Mouse (Mus musculus) right cerebral cortex, postnatal 10 days (tissue): ENCODE measurements at regions not wholly inside any gene's neighbourhood (a gene's known extent, or its start where the extent isn't known, plus 50 kb on each side); places are given as distances from the start of the nearest gene placed in this dataset.

ENCODE experiments used
- DNase-seq, 2 experiments: peaks; one replicate each; pipeline ENCODE4 v3.0.0; 2021; ENCODE audit warnings: low spot score in 2 of 2

DNA sequence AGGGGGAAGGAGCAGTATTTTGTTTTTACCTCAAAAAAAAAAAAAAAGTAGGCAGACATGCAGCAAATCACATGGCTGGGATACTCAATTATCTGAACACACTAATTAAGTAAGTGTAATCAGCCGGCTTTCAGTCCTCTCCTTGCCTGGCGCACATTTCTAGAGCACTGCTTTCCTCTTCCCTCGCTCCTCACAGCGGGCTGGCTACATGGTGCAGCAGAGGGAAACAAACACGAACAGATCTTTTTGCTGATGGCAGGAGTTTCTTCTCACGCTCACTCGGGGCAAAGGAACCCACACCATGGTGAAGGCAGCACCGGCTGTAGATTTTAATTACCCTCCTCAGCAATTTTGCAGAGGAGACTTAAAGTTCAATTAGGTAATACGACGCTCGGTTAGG lies 169.7 kb upstream of the Azi2 start:
- DNase-seq = peak; percentile 30 to 33

DNA sequence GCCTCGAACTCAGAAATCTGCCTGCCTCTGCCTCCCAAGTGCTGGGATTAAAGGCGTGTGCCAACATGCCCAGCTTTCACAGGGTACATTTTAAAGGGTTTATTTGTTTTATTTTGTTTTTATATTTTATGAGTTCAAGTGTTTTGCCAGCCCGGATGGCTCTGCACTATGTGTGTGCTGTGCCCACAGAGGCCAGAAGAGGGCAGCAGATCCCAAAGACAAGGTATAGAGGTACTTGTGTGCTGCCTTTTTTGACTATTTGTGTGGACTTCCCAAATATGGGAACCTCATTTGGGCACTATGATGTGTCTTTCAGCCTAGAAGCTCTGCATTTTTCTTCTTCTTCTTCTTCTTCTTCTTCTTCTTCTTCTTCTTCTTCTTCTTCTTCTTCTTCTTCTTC lies 176.4 kb upstream of the Azi2 start:
- no peak for DNase-seq

DNA sequence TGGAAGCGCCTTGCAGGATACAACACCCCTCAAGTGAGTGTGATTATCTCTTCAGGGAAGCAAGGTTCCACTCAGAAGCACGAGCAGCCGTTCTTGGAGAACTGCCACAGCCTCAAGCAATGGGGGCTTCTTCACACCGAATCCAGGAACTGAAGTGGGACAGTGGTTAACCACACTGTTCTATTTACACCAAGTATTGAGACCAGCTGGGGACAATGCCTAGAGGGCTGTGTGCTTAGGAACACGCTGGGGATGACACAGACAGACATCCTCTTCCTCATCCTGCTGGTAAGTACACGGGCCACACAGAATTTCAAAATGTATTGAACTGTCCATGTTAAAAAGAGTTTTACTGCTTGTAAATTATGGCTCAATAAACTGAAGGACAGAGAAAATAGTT lies 177.0 kb upstream of the Azi2 start:
- DNase-seq = no peak

DNA sequence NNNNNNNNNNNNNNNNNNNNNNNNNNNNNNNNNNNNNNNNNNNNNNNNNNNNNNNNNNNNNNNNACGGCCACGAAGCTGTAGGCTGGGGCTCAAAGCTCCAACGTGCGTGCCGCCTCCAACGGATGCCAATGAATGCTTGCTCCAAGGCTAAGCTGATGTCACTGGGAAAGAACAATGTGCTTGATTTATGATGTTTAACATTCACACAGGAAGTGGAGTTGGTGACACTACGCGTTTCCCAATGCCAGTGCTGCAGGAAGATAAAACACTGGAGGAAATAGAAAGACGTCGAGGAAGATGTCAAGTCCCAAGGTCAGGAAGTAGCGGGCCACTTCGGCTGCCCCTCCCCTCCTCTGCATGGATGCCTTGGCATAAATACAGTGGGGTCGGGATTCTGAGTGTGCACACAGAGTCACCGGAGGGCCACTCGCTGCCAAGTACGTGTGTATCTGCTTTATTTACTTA lies 180.7 kb upstream of the Azi2 start:
- no peak for DNase-seq

DNA sequence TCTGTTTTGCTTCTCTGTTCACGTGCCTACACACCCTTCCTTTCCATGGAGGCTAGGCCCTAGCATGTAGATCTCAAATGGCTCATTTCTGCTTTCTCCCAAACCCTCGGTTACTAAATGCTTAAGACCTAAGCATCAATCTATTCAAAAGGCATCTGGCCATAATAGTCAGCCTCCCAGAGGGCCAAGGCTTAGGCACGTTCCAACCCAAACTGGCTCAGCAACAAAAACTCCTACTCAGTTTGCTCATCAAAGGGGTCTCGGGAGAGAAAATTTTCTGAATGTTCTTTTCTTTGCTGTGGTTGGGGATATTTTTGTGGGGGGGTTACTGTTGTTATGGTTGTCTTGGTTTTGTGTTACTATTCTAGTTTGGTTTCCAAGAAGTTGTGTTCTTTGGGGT lies 196.8 kb upstream of the Azi2 start:
- no peak for DNase-seq

DNA sequence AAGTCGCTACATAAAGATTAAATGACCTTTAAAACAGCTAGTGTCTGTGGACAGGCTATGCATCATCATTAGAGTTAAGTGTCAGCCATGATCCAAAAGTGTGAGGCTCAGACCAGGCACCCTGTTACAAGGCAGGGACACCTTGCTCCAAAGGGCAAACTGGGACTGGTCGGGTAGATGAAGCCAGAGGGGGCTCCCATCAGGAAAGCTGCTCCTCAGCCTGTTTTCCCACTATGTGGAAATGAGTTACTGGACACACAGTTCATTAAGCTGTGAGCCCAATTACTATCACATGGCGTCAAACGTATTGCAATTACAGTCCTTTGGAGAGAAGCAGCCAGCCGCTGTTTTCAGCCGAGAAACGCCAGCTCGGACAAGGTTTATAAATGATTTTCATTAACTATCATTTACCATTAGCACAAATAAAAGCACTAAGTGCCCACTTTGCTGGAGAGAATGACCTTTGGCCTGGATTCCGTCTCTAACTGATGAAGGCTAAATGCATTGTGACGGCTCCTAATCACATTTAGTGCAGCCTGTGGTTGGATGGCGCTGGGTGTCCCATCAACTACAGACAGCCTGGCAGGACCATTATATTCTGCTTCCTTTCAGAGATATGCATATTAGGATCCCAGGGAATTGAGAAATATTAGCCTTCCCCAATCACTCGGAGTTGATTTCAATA lies 203.5 kb upstream of the Azi2 start:
- DNase-seq = no peak

DNA sequence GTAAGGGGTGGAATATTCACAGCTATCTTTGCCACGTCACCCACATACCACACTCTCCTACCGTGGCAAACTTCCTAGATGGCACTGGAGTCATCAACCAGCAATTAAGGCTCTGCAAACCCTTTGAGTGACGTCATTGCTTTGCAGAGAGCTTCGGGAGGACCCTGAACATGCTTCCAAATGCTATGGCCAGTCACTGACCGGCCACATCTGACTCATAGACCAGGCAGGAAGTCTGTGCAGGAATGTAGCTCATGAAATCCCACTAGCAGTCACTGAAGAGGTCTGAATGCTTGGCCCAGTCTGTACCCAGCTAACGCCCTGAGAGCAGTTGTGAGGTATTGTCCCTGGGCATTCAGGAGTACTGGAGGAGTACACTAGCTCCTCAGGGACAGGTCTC lies 203.9 kb upstream of the Rbms3 start:
- DNase-seq = no peak

DNA sequence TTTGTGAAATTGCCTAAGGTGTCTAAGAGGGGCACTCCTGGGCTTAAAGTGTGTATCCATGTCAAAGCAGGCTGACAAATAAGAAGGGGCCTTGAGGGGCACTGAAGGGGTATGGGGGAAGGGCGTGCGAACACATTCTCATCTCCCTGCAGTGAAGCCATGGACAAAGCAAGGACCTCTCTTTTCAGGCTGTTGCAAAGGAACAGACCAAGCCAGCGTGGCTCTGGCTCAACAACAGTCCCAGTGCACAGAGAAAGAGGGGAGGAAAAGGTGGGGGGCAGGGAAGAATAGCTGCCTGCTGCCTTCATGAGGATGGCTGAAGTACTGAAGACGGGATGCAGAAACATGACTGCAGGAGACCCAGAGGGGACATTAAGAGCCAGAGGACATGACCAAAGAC lies 184.9 kb upstream of the Rbms3 start:
- DNase-seq = no peak

DNA sequence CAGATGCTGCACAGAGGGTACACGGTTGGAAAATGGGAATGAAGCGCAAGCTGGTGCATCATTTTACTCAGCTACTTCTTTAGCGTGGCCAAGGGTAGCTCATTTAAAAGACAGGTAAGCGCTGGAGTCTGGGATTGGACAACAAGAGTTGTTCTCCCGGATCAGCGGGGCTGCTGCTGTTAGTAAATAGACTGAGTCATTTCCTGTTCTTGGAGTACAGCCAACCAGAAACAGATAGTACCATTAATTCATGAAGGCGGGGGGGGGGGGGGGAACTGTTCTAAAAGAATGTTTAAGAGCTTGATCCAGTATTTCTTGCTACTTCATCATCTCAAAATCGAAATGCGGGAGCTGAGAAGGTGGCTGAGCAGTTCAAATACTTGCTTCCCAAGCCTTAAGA lies 183.5 kb upstream of the Rbms3 start:
- no peak for DNase-seq

DNA sequence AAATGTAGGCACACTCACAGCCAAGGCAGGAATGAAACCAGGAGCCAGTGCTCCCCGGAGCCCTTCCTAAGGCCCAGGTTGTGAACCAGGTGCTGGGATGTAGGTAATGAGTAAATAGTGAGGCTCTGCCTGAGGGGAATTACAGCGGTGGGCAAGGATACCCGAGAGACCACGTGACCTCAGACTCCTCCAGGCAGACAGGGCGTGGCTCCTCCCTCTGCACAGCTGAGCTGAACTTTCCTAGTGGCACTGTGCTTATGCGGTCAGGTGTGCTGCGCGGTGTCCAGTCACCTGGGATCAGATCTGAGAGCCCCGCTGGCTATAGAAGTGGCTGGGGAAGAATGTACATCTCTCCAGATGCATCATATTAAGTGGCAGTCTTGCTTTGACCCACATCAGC lies 176.1 kb upstream of the Rbms3 start:
- no peak for DNase-seq

DNA sequence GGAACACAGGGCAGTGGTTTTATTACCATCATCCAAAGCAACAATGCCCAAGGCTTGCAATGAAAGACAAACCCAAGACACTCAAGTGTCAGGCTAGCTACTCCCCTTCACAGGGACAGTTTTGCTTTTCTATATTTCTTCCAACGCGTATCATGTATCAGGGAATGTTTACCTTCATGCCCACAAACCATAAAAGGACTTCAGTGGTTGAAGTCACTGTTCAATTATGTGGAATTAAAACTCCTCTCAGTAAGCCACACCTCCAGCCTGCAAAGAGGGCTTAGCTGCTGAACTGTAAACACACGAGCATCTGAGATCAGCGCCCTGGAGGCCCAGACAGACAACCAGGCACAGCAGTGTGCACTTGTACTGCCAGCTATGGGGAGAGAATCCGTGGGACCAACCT lies 154.5 kb upstream of the Rbms3 start:
- no peak for DNase-seq

DNA sequence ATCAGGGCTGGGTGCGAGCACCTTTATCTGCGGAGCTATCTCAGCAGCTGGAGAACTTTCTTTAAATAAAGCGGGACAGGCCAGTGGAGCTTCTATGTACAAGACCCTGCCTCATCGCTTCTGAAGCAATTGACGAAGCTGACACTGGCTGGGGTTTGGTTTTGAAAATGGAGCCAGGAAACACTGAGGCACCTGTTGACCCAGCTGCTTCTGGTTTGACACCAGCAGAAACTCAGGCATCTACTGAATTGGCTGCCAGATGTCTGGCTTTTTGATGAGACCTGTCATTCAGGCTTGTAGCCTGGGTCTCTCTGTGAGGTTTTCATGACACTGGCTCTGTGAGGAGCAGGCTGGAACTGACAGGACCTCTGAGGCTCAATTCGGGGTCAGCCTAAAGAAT lies 124.9 kb upstream of the Rbms3 start:
- DNase-seq = no peak

DNA sequence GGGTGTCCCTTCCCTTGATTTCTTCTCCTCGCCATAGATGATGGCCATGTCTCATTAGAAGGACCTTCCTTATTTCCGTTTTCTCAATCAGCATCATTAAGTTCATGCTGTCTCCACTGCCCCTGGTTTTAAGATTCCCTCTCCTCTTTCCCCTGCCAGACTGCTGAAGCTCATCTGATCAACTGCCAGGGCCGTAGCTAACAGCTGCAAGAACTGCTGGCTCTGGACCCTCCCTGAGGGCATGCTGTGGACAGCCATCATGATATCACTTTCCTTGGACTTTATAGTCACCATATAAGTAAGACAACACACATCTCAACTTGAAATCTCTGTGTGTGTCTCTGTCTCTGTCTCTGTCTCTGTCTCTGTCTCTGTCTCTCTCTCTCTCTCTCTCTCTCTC lies 123.8 kb upstream of the Rbms3 start:
- no peak for DNase-seq

DNA sequence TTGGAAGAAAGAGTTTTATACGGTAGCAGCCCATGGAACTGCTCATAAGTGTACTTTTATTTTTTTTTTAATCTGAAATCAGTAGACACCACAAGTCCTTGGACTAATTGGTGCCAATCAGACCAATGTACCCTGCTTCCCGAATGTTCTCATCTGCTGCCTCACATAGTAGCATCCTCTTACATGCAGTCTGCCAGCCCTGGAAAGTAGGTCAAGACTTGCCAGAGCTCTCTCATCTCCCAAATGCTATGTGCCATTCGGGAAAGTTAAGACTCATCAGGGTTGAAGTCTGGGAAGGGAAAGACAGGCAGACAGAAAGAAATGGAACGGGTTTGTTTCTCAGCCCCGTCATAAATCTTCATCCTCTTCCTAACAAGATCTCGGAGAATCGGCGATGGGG lies 115.2 kb upstream of the Rbms3 start:
- DNase-seq = no peak

DNA sequence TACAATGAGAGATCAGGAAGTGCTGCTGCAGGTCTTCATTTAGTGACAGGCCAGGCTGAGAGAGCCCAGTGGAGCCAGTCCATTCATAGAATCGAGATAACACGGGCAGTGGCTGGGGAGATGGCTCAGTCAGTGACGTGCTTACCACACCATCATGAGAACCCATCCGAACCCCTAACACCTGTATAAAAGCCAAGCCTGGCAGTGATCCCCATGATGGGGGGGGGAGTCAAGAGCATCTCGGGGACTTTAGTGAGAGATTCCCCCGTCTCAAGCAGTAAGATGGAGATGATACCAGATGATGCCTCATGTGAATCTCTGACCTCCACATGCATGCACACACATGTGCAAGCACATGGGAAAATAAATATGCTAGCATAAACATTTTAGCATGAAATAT lies 99.7 kb upstream of the Rbms3 start:
- DNase-seq = no peak

DNA sequence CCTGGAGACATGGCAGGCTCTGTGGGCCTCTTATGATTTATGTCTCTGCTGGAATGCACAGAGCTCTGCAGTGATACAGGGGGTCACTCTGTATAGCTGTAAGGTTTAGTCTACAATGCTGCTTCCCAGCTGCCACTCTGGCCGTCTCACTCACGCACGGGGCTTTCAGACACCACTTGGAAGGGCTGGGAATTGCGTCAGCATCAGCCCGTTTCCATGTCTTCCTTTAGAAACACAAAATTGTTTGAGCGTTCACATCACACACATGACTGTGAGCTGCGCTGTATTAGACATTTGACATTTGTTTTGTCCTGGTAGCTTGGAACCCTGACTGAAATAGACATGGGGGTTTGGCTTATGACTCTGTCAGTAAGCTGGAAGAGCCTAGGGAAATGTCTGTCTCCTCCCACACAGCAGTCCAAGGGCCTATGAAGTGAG lies 90.5 kb upstream of the Rbms3 start:
- no peak for DNase-seq

DNA sequence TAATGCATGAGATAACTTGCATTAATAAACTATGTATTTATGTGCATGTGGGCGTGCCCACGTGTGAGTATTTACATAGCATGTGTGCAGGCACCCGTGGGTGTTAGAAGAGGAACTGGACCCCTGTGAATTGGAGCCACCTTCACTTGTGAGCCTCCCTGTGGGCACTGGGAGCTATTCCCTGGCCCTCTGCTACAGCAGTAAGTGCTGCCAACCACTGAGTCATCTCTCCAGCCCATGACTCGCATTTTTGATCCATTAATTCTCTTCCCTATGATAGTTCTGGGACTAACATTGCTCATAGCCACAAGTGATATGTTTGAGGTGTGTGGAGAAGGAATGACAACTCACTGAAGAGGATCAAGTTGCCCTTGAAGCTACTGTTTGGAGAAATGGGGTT lies 87.6 kb upstream of the Rbms3 start:
- DNase-seq = no peak

DNA sequence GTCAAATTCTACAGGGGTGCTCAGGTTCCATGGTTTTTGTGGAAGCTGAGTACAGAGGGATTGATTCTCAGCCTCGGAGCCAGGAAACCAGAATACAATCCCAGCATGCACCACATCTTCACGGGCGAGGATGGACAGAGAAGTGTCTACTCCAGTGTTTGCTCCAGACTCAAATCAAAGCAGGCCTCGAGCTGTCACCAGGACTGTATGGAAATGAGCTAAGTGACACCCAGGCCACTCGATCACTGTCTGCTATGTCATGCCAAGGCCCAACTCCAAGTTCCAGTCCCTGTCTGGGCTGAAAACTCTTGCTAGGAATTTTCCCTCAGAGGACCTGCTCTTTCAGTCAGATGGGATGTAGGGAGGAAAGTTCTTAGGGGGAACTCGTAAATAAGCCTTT lies 86.8 kb upstream of the Rbms3 start:
- DNase-seq = no peak

DNA sequence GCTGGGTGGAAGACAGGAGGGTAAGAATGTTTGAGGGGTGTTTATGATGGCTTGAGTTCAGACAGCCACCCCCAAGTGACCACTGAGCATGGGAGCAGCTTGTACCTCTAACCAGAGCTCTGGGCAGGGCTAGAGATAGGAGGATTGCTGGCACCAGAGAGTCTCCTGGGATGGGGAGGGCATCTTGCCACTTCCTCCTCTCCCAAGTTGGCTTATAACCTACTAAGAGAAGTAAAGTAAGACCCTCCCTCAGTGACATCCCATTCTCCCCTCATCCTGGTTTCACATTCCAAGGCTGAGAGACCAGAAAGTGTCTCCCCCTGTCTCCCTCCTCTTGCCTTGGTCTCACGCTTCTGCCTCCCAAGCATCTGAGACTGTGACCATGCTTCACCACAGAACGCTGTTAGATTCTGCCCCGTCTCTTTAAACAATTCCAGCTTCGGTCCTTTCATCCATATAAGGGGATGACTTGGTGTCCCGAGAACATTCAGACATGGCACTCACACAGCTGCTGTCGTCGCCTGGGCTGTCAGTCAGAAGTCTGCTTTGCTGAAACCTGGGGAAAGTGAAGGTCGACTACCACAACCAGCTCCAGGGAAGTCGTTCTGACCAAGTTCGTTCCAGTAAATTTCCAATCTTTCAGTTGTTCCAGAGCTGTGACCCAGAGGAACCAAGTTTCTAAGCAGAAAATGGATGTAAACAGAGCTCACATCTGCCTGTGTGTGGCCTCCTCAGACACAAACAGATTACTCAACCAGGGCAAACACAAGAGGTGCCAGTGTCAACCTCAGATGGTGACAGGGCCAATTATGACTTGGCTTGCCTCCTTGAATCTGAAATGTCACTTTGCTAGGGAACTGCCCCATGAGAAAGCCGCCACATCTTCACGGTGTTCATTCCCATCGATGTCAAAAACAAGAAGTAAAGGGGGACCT lies 85.3 kb upstream of the Rbms3 start:
- DNase-seq = no peak

DNA sequence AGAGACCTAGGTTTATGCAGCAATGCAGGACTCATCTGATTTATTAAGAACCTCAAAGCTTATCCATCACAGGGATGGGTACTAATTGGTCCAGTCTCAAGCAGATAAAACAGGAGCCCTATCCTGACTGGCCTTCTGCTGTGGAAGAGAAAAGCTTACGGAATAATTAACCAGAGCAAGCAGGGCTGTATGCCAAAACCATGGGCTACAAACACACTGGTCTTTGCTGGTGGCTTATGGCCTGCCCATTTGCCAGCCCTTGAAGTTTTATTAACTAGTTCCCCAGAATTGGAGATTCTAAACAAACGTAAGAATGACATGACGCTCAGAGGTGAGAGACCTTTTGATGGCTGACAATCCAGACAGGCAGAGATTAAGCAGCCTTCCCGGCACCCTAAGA lies 83.4 kb upstream of the Rbms3 start:
- DNase-seq = no peak

DNA sequence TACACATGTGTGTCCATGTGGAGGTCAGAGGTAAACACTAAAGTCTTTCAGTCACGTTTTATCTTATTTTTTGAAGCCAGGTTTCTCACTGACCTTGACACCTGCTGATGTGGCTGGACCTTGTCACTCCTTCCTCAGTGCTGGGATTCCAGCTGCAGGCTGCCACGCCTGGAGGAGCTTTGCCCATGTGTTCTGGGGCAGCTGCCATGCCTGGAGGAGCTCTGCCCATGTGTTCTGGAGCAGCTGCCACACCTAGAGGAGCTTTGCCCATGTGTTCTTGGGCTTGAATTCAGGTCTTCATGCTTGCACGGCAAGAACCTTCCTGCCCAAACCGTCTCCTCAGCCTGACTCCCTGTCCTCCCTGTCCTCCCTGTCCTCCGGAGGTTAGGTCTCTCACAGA lies 82.1 kb upstream of the Rbms3 start:
- no peak for DNase-seq

DNA sequence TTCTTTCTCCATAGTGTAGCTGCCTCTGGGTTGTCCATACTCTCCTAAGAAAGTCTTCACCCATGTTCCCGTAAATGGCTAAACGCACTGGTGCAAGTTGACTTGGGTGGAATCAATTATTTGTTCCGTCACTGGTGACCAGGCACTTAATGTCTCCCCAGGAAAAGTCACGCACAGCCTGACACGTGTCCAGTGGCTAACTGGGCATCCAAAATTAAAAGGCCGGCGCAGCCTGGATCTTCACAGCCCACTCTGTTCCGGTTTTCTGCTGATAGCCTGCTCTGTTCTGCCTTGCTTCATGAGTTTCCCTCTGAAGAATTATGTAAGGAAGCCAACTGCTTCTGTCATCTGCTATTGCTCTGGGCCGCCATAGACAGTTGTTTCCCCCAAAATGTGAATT lies 81.3 kb upstream of the Rbms3 start:
- no peak for DNase-seq

DNA sequence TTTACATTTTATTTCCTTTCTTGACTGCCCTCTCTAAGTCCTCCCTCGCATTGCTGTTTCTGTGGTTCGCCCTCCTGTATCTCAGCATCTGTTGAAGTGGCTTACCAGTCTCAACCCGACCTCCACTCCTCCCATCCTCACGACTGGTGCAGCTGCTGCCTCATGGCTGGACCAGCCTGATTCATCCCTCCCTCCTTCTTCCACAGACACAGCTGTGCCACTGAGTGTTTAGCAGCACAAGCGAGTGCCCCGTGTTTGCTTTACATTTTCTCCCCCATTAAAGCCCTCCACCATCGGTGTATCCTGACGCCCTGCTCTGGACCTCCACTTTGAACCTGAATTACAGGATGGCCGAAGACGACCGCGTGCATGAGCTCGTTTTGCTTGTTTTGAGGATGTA lies 80.0 kb upstream of the Rbms3 start:
- no peak for DNase-seq
